8 mouse cellular contexts compared by ENCODE assay signal in the genomic region with DNA sequence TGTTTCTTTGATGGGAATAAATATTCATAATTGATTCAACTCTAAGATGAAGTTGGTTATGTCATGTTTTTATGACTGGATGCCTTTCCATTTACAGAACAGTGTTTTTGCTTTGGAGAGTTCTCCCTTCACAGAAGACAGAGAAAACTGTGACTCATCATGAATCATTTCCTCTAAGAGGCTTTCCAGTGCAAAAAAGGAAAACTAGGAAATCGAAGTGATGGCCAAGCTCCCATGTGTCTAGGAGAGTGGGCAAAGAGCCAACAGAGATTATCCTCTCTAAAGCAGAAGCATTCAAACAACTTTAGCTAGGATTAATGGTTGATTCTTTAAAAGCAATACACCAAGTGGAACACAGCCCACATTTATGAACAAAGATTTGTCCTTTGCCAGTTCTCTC.
A peak's percentile ranks its signal among the peaks of the same experiment; 100 is the strongest.
DNase-seq lines count a peak whose midpoint lies in the region; ATAC-seq and TF ChIP-seq lines count a peak whose summit lies in the region.

No protein-coding gene starts in this region.

- H3K36me3 ChIP-seq in hindbrain, postnatal 0 days (ENCODE audit: insufficient read depth, low read length): no peaks in the 10 kb centered on the region
- H3K36me3 ChIP-seq in hindbrain, embryonic 10.5 days: no peaks in the 10 kb centered on the region
- no peaks in the 10 kb centered on the region for H3K36me3 ChIP-seq in liver, postnatal 0 days (replicated peaks; ENCODE audit: insufficient read depth, low read length)
- H3K36me3 ChIP-seq in forebrain, embryonic 12.5 days (replicated peaks): no peaks in the 10 kb centered on the region

- H3K4me2 ChIP-seq in hindbrain, postnatal 0 days (ENCODE audit: low read depth, low read length): no peak overlapping the region
- H3K4me2 ChIP-seq in liver, postnatal 0 days (ENCODE audit: low read depth, low read length): no peak overlapping the region
- no peak overlapping the region for H3K4me2 ChIP-seq in forebrain, embryonic 12.5 days

- no peak for TF ChIP-seq CTCF in hindbrain, postnatal 0 days (IDR thresholded peaks at IDR 0.05; ENCODE audit: low read depth)
- TF ChIP-seq CTCF in embryonic fibroblast, embryonic 13.5 days (IDR thresholded peaks at IDR 0.05; ENCODE audit: borderline replicate concordance, insufficient read depth, low read length): no peak
- no peak for TF ChIP-seq CTCF in liver, postnatal 0 days (IDR thresholded peaks at IDR 0.05; ENCODE audit: low read depth)

- no peaks in the 10 kb centered on the region for H3K27me3 ChIP-seq in hindbrain, postnatal 0 days (ENCODE audit: insufficient read depth, low read length)
- no peaks in the 10 kb centered on the region for H3K27me3 ChIP-seq in hindbrain, embryonic 10.5 days (ENCODE audit: insufficient read depth, poor library complexity, severe bottlenecking)
- no peaks in the 10 kb centered on the region for H3K27me3 ChIP-seq in liver, postnatal 0 days (ENCODE audit: insufficient read depth, low read length)
- H3K27me3 ChIP-seq in forebrain, embryonic 12.5 days: no peaks in the 10 kb centered on the region

- ATAC-seq in hindbrain, postnatal 0 days: no peak
- ATAC-seq in liver, postnatal 0 days: no peak; the same call in 1 of the 2 replicates
- no peak for ATAC-seq in forebrain, embryonic 12.5 days (ENCODE audit: low FRiP score)

- no peak overlapping the region for H3K27ac ChIP-seq in hindbrain, postnatal 0 days
- no peak overlapping the region for H3K27ac ChIP-seq in hindbrain, embryonic 10.5 days
- peak overlapping the region; percentile 47; the same call in 1 of the 2 replicates for H3K27ac ChIP-seq in embryonic fibroblast, embryonic 13.5 days (ENCODE audit: insufficient read depth, low read length)
- no peak overlapping the region for H3K27ac ChIP-seq in liver, postnatal 0 days (ENCODE audit: low read depth)
- no peak overlapping the region for H3K27ac ChIP-seq in forebrain, embryonic 12.5 days

- 31% methylated on average over 1 of the region's 1 CpGs for WGBS in hindbrain, postnatal 0 days
- 81% methylated on average over 1 of the region's 1 CpGs for WGBS in hindbrain, embryonic 10.5 days
- WGBS in liver, postnatal 0 days (ENCODE audit: insufficient replicate concordance): 25% methylated on average over 1 of the region's 1 CpGs
- 63% methylated on average over 1 of the region's 1 CpGs for WGBS in forebrain, embryonic 12.5 days

- TF ChIP-seq POLR2A in embryonic fibroblast, embryonic 13.5 days (IDR thresholded peaks at IDR 0.05; ENCODE audit: low read depth, low read length): no peak

- no peaks in the 10 kb centered on the region for H3K4me1 ChIP-seq in hindbrain, postnatal 0 days (ENCODE audit: insufficient read depth, low read length)
- no peaks in the 10 kb centered on the region for H3K4me1 ChIP-seq in hindbrain, embryonic 10.5 days (replicated peaks)
- H3K4me1 ChIP-seq in embryonic fibroblast, embryonic 13.5 days (ENCODE audit: control insufficient read depth, insufficient read depth, low read length): no peaks in the 10 kb centered on the region
- H3K4me1 ChIP-seq in liver, postnatal 0 days (ENCODE audit: insufficient read depth): no peaks in the 10 kb centered on the region
- no peaks in the 10 kb centered on the region for H3K4me1 ChIP-seq in forebrain, embryonic 12.5 days

- peak; percentile 47 for DNase-seq in hindbrain, postnatal 0 days (ENCODE audit: low spot score)
- DNase-seq in hindbrain, embryonic 10.5 days (ENCODE audit: low spot score): no peak
- DNase-seq in Muller cell, postnatal 12 days (ENCODE audit: inconsistent ontology term): peak; percentile 90
- peak; percentile 25 to 53 for DNase-seq in left cerebral cortex, adult 18-20 months (ENCODE audit: low spot score in 2 of 2)
- no peak for DNase-seq in adrenal gland, adult 2 months
- no peak for DNase-seq in liver, postnatal 0 days

- no peak overlapping the region for H3K9ac ChIP-seq in hindbrain, postnatal 0 days (replicated peaks; ENCODE audit: low read length)
- H3K9ac ChIP-seq in liver, postnatal 0 days (replicated peaks): no peak overlapping the region
- no peak overlapping the region for H3K9ac ChIP-seq in forebrain, embryonic 12.5 days

- H3K4me3 ChIP-seq in hindbrain, postnatal 0 days (ENCODE audit: low read length): no peak overlapping the region
- no peak overlapping the region for H3K4me3 ChIP-seq in hindbrain, embryonic 10.5 days
- no peak overlapping the region for H3K4me3 ChIP-seq in embryonic fibroblast, embryonic 13.5 days (ENCODE audit: insufficient read depth, low read length)
- no peak overlapping the region for H3K4me3 ChIP-seq in liver, postnatal 0 days (ENCODE audit: low read depth, low read length)
- H3K4me3 ChIP-seq in forebrain, embryonic 12.5 days (replicated peaks): no peak overlapping the region

- H3K9me3 ChIP-seq in hindbrain, postnatal 0 days (ENCODE audit: low read length): no peaks in the 10 kb centered on the region
- H3K9me3 ChIP-seq in hindbrain, embryonic 10.5 days: no peaks in the 10 kb centered on the region
- no peaks in the 10 kb centered on the region for H3K9me3 ChIP-seq in liver, postnatal 0 days (ENCODE audit: low read length)
- H3K9me3 ChIP-seq in forebrain, embryonic 12.5 days: no peaks in the 10 kb centered on the region

- no peak for TF ChIP-seq EP300 in liver, postnatal 0 days (IDR thresholded peaks at IDR 0.05; ENCODE audit: low read depth)

Comparison
In these comparisons a context has a peak if more than half of its experiments do, and no peak if none do; other contexts are left out.
1. DNase-seq: peak in hindbrain, postnatal 0 days (single experiment), Muller cell, postnatal 12 days (single experiment) and left cerebral cortex, adult 18-20 months (2 of 2); none in hindbrain, embryonic 10.5 days (single experiment), adrenal gland, adult 2 months (single experiment) and liver, postnatal 0 days (single experiment).